Mouse (Mus musculus) kidney, adult 2 months (tissue): ENCODE data around the gene Tas1r3. TPM values are rescaled to one million over a fixed set of nuclear protein-coding genes. Genes with fewer than 3 reads are reported as not detected.

Source experiments
- DNase-seq: peaks from one replicate; pipeline ENCODE4 v3.0.0; 2021
- H3K27ac ChIP-seq: fragments of 200-500 bp; 2 replicates; pipeline ENCODE4 v1.5.1; 2012; ENCODE audit warnings: low read depth, low read length, control low read depth, inconsistent platforms; ENCODE audit not compliant: insufficient read depth
- H3K27me3 ChIP-seq: fragments of 200-500 bp; replicated peaks from 2 replicates; pipeline ENCODE4 v1.6.1; 2012; ENCODE audit warnings: mild to moderate bottlenecking, moderate library complexity, low read length, inconsistent platforms; ENCODE audit not compliant: control insufficient read depth, insufficient read depth
- H3K36me3 ChIP-seq: fragments of 200-500 bp; 2 replicates; pipeline ENCODE4 v1.6.1; 2012; ENCODE audit warnings: mild to moderate bottlenecking, moderate library complexity, low read length, inconsistent platforms; ENCODE audit not compliant: control insufficient read depth, insufficient read depth
- H3K4me1 ChIP-seq: fragments of 200-500 bp; 2 replicates; pipeline ENCODE4 v1.6.1; 2011; ENCODE audit warnings: low read length; ENCODE audit not compliant: control insufficient read depth, insufficient read depth
- H3K4me3 ChIP-seq: fragments of 200-500 bp; 2 replicates; pipeline ENCODE4 v1.5.1; 2011; ENCODE audit warnings: mild to moderate bottlenecking, low read depth, low read length, control low read depth; ENCODE audit not compliant: insufficient read depth
- CTCF ChIP-seq: fragments of 200-500 bp; conservative IDR thresholded peaks from 2 replicates; pipeline ENCODE4 v1.5.1; 2011; ENCODE audit warnings: low read depth, mild to moderate bottlenecking, control low read depth, low read length, moderate library complexity, mixed read lengths; ENCODE audit not compliant: insufficient read depth, insufficient read length
- POLR2A ChIP-seq: fragments of 200-500 bp; IDR thresholded peaks from one replicate; pipeline ENCODE4 v1.6.1; 2011; ENCODE audit warnings: low read depth, low read length, control low read depth
- WGBS: fragments of 180-500 bp; shearing (Covaris S2); methylation state at CpG from one replicate; pipeline ENCODE4 v1.1.7; 2018; 5-methylcytosine and 5-hydroxymethylcytosine counted together
- polyA plus RNA-seq: library from polyadenylated mRNA; depleted of rRNA; stranded (reverse); fragments of >200 nt; gene quantifications from 2 replicates; pipeline ENCODE4 v1.2.3, GENCODE M21; 2012

Tas1r3 gene
- polyA plus RNA-seq, 1 experiment, result 0.64 TPM

DNA sequence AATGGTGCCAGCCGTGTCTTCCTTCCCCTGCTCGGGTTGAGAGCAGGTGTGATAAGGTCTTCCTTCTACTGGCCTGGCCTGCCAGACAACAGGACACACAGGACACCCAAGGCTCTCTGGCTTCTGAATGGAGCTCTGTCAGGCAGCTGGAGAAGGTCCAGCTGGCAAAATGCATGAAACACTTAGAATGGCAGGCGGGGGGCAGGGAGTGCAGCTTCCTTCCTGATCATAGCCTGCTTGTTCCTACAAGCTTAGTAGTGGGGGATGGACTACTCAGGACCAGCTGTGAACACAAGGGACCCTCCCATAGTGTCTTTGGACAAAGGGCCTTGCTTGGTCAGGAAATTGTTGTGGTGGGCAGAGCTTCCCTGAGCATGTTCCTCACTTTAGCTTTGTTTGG is 38.0 kb upstream of the Tas1r3 start:
- DNase-seq, result peak; percentile 52
- no peak overlapping the region for H3K27ac ChIP-seq
- no peaks in the 10 kb centered on the region for H3K4me1 ChIP-seq
- 53% methylated on average over 3 of the region's 3 CpGs for WGBS
- TF ChIP-seq CTCF (no peak), POLR2A (no peak)
- no peaks in the 10 kb centered on the region for H3K27me3 ChIP-seq
- no peak overlapping the region for H3K4me3 ChIP-seq
- no peaks in the 10 kb centered on the region for H3K36me3 ChIP-seq

DNA sequence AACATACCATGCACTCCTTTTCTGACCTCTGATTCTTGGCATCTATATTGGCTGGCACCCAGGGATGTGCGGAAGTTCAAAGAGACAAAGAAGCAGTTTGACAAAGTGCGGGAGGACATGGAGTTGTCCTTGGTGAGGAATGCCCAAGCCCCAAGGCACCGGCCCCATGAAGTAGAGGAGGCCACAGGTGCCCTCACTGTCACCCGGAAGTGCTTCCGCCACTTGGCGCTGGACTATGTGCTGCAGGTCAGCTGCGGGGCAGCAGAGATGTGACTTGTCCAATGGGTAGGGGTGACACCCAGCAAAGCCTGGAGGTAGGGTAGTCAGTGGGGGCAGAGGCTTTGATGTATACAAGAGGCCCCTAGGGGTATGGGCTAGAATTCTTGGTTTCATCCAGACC is 36.2 kb upstream of the Tas1r3 start:
- Histone ChIP-seq H3K36me3 (no peaks in the 10 kb centered on the region), H3K27me3 (no peaks in the 10 kb centered on the region), H3K27ac (no peak overlapping the region), H3K4me1 (no peaks in the 10 kb centered on the region), H3K4me3 (no peak overlapping the region)
- 83% methylated on average over 7 of the region's 7 CpGs for WGBS
- TF ChIP-seq POLR2A (no peak), CTCF (no peak)
- DNase-seq, result no peak

DNA sequence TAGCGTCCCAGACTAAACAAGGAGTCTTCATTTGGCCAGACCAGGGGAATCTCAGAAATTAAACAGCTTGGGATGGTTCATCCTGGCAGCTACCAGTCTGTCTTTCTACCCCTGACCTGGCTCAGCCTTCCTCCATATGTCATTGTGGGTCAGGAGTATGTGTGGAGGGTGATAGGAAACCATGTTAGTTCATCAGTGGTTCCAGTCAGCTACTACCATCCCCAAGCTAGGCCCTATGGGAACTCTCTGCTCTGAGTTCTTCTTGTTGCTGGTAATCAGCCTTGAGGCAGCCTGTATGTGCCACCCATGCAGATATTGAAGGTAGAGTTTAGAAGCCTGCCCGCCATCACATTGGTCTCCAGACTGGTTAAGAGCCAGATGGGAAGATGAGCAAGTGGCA is 35.2 kb upstream of the Tas1r3 start:
- Histone ChIP-seq H3K27me3 (no peaks in the 10 kb centered on the region), H3K4me1 (0 out of 2 replicates have a peak, but pooled peaks cover under 1% of the 10 kb centered on the region), H3K4me3 (no peak overlapping the region), H3K27ac (no peak overlapping the region), H3K36me3 (no peaks in the 10 kb centered on the region)
- DNase-seq, result no peak
- TF ChIP-seq CTCF (no peak), POLR2A (no peak)
- 100% methylated on average over 2 of the region's 2 CpGs for WGBS

DNA sequence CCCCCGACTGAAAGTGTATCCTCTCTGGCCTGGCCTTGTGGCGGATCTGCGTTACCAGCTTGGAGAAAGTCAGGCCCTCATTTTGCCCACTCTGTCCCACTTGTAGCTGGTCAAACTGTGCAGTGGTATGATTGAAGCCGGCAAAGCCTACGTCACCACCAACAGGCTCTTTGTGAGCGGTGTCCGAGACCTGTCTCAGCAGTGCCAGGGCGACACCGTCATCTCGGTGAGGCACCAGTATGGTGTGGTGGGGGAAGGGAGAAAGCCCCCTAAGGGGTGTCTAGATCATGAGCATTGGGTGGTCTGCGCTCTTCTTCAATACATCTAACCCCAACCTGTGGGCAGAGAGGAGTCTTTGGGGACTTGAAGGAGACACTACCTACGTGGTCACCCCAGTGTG is 33.3 kb upstream of the Tas1r3 start:
- TF ChIP-seq CTCF (no peak), POLR2A (no peak)
- Histone ChIP-seq H3K27ac (no peak overlapping the region), H3K27me3 (no peaks in the 10 kb centered on the region), H3K4me1 (peaks cover 7% of the 10 kb centered on the region; the same call in 1 of the 2 replicates), H3K4me3 (no peak overlapping the region), H3K36me3 (no peaks in the 10 kb centered on the region)
- DNase-seq, result no peak
- WGBS, result 98% methylated on average over 12 of the region's 12 CpGs

DNA sequence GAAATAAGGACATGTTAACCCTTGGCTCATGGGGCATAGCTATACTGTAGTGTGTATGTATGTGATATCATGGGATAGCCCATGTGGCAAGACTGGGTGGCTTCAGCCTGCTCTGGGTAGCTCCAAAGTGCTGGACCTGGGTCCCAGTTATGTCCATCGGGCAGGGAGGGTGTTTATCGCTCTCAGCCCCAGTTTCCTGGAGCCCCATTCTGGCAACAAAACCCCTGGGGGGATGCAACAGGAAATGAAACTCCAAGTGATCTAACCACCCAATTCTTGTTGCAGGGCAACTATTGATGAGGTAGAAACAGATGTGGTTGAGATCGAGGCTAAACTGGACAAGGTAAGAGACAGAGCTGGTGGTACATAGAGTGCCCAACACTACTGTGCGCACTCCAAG is 32.7 kb upstream of the Tas1r3 start:
- DNase-seq, result no peak
- no peaks in the 10 kb centered on the region for H3K36me3 ChIP-seq
- WGBS, result 84% methylated on average over 4 of the region's 4 CpGs
- H3K4me3 ChIP-seq, result no peak overlapping the region
- TF ChIP-seq POLR2A, result no peak
- TF ChIP-seq CTCF, result no peak
- no peak overlapping the region for H3K27ac ChIP-seq
- no peaks in the 10 kb centered on the region for H3K27me3 ChIP-seq
- H3K4me1 ChIP-seq, result peaks cover 7% of the 10 kb centered on the region; the same call in 1 of the 2 replicates

DNA sequence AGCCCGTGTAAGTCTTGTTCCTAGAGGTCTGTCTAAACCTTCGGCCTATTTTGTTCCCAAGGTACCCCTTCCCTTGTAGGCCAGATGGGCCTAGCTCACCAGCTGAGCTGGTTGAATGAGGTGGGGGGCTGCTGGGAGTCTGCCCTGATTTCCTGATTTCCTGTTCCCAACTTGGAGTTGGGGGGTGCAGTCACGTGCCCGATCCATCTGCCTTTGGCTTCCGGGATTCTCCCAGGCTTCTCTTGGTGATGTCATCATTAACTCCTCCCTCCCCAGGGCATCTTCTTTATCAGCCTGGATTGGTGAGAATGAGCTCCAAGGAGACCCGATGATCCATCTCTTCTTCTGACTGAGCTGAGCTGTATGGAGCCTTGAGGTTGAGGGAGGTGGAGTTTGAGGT is 32.1 kb upstream of the Tas1r3 start:
- Histone ChIP-seq H3K27ac (peak overlapping the region; percentile 57), H3K4me3 (peak overlapping the region; percentile 50), H3K36me3 (no peaks in the 10 kb centered on the region), H3K4me1 (peaks cover 7% of the 10 kb centered on the region; the same call in 1 of the 2 replicates), H3K27me3 (no peaks in the 10 kb centered on the region)
- peak; percentile 66 for DNase-seq
- 33% methylated on average over 6 of the region's 6 CpGs for WGBS
- no peak for TF ChIP-seq CTCF
- TF ChIP-seq POLR2A, result no peak

DNA sequence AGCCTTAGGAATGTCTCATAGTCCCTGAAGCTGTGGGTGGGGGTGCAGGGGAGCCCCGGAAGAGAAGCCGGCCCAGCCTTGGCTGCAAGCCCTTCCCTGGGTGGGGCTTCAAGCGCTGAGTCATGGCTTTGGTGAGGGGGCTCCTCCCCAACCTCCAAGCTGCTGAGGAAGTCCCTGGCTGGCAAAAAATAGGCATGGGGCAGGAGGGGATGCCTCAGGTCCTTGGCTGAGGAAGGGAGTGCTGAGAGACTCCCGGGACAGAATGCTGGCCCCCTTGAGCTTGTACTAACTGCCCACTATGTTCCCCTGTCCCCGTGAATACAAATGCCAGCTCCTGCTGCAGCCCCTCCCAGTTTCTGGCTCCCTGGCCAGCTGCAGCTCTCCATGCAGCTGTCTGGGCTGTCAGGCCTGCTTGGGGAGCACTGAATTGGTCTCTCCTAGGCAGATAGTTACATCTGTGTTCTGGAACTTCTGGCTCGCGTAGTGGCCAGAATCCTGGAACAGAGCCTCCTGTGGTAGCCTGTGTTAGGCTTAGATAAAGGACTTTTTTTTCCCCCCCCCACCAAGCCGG is 31.2 kb upstream of the Tas1r3 start:
- 30% methylated on average over 8 of the region's 8 CpGs for WGBS
- TF ChIP-seq CTCF, result no peak
- TF ChIP-seq POLR2A, result no peak
- H3K27ac ChIP-seq, result peak overlapping the region; percentile 57
- DNase-seq, result peak; percentile 76
- H3K27me3 ChIP-seq, result no peaks in the 10 kb centered on the region
- peak overlapping the region; percentile 50 for H3K4me3 ChIP-seq
- no peaks in the 10 kb centered on the region for H3K36me3 ChIP-seq
- H3K4me1 ChIP-seq, result peaks cover 7% of the 10 kb centered on the region; the same call in 1 of the 2 replicates

DNA sequence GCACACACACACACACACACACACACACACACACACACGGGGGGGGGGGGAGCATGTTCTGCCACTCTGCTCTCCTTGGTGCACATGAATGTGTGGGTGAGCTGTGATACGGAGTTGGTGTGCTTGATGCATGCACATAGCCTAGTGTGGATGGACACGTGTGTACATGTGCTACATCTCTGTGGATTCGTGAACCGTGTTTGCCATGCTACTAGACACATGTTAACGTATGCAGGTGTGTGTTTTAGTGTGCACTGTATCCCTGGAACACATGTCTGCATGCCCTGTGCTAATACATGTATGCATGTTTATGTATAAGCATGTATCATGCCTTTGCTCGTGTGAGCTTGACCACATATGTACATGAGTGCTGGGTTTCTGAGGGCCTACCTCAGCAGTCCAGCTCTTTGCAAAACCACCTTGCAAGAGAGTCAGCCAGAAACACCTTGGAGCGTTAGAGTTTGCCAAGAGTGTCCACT is 30.1 kb upstream of the Tas1r3 start:
- Histone ChIP-seq H3K27me3 (no peaks in the 10 kb centered on the region), H3K4me3 (peak overlapping the region; percentile 88; the same call in 1 of the 2 replicates), H3K36me3 (no peaks in the 10 kb centered on the region), H3K4me1 (peaks cover 7% of the 10 kb centered on the region; the same call in 1 of the 2 replicates), H3K27ac (no peak overlapping the region)
- no peak for DNase-seq
- no peak for TF ChIP-seq POLR2A
- 70% methylated on average over 8 of the region's 8 CpGs for WGBS
